In the genomic region with DNA sequence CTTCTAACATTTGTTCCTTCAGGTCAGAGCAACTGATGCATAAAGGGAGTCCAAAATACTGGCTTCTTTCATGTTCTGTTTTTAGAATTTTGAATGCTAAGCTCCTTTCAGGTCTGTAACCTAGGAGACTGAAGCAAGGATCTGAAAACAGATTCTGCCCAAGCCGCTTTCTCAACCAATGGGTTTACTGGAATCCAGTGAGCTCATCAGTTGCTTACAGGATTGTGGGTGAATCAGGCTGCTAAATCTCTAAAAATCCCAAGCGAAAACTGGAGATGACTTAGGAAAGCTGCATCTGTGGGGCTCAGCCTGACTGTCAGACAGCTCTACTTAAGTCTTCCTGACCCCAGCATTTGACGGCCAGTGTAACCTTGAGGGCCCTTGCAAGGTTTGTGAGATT, we compare ENCODE assay signal across 10 mouse cellular contexts.
DNase-seq lines count a peak whose midpoint lies in the region; ATAC-seq lines count a peak whose summit lies in the region.
"Had no signal": no experiment of that assay in that cellular context is flagged by ENCODE, and none has a peak within 500 bp of the region (broad histone marks: within the 10 kb centered on the region; RNA-seq: fewer than 3 reads in every experiment).

No protein-coding gene starts in this region.

- H3K9ac ChIP-seq in heart, embryonic 11.5 days (ENCODE audit: low read depth, low read length) = no peak overlapping the region
- H3K9ac ChIP-seq: heart, embryonic 13.5 days had no signal

- H3K9me3 ChIP-seq in heart, embryonic 11.5 days (replicated peaks; ENCODE audit: control insufficient read depth, low read length) = no peaks in the 10 kb centered on the region
- H3K9me3 ChIP-seq: heart, embryonic 13.5 days had no signal

- DNase-seq in heart, adult 11 months = peak; percentile 88
- DNase-seq in adrenal gland, adult (ENCODE audit: inconsistent age in 2 of 2, low spot score in 1 of 2) = peak; percentile 45 to 88
- DNase-seq in frontal cortex, postnatal 14 days (ENCODE audit: low spot score in 2 of 2) = peak; percentile 45 to 52
- peak; percentile 35 to 83 for DNase-seq in left cerebral cortex, postnatal 10 days (ENCODE audit: extremely low spot score in 1 of 2, low spot score in 2 of 2)
- DNase-seq in thymus, adult 18-20 months = no peak
- no peak for DNase-seq in thymus, postnatal 10 days (ENCODE audit: low spot score in 2 of 2)
- no peak for DNase-seq in gastrocnemius, adult 18-20 months (ENCODE audit: low spot score)
- DNase-seq: kidney, adult 11 months had no signal

- 54% methylated on average over 3 of the region's 3 CpGs for WGBS in heart, embryonic 11.5 days (ENCODE audit: insufficient replicate concordance)

- H3K27me3 ChIP-seq in heart, embryonic 11.5 days (ENCODE audit: control insufficient read depth, insufficient read depth, low read length) = no peaks in the 10 kb centered on the region
- H3K27me3 ChIP-seq: heart, embryonic 13.5 days had no signal

- no peak overlapping the region for H3K4me2 ChIP-seq in heart, embryonic 11.5 days
- H3K4me2 ChIP-seq: heart, embryonic 13.5 days had no signal

- no peaks in the 10 kb centered on the region for H3K36me3 ChIP-seq in heart, embryonic 11.5 days (ENCODE audit: control insufficient read depth, insufficient read depth, low read length)
- H3K36me3 ChIP-seq: heart, embryonic 13.5 days had no signal

- intact Hi-C loops in left cerebral cortex, postnatal 10 days (cut with DNase I) = no loop called here

- H3K4me3 ChIP-seq in heart, embryonic 11.5 days (ENCODE audit: low read depth, low read length) = no peak overlapping the region
- H3K4me3 ChIP-seq: heart, embryonic 13.5 days had no signal

- ATAC-seq in heart, embryonic 11.5 days (replicated peaks; ENCODE audit: insufficient number of reproducible peaks, low FRiP score, low TSS enrichment) = no peak

- no peaks in the 10 kb centered on the region for H3K4me1 ChIP-seq in heart, embryonic 11.5 days (ENCODE audit: control insufficient read depth, insufficient read depth, low read length)
- H3K4me1 ChIP-seq: heart, embryonic 13.5 days had no signal

- H3K27ac ChIP-seq in heart, embryonic 11.5 days (ENCODE audit: low read depth, low read length) = no peak overlapping the region
- H3K27ac ChIP-seq: heart, embryonic 13.5 days had no signal

Comparison
In these comparisons a context has a peak if more than half of its experiments do, and no peak if none do; other contexts are left out.
1. DNase-seq: peak in heart, adult 11 months (single experiment), adrenal gland, adult (2 of 2), frontal cortex, postnatal 14 days (2 of 2) and left cerebral cortex, postnatal 10 days (2 of 2); none in thymus, adult 18-20 months (0 of 2), thymus, postnatal 10 days (0 of 2) and gastrocnemius, adult 18-20 months (single experiment).